Mouse (Mus musculus): ENCODE data around the gene Gadl1. TPM values are rescaled to one million over a fixed set of nuclear protein-coding genes. Genes with fewer than 3 reads are reported as not detected.

Gene Gadl1
- polyA plus RNA-seq, 1 experiment from 2014 or later: 1.1 TPM

DNA sequence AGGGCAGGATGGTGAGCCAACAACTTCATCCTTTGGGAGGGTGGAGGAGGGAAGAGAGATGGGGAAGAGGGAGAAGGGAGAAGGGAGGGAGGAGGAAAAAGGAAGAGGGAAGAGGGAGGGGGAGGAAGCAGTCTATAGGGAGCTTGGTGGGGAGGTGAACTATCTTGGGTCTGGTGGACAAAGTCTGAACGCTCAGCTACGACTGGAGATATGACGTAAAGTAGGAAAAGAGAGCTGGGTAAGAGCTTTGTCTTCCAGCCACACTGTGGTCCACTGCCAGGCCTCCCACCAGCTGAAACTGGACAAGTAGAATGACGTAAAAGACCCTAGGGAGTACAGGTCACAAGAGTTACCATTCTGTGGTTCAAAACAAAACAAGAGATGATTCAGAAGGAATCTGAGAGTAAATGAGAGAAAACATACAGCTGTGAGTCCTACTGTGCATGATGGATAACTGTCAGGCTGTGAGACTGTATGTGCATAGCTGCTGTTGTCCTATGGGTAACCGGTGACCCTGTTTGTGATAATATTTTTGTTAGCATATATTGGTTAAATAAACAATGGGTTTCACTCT, 26.5 kb upstream of the Gadl1 start:
- ATAC-seq (ENCODE audit: insufficient number of reproducible peaks, insufficient read depth, low FRiP score, low read depth): no peak
- WGBS: 68% methylated on average over 5 of the region's 5 CpGs
- no peaks in the 10 kb centered on the region for H3K27me3 ChIP-seq (ENCODE audit: control insufficient read depth, insufficient read depth, low read length)
- H3K36me3 ChIP-seq (ENCODE audit: control insufficient read depth, insufficient read depth, low read length): no peaks in the 10 kb centered on the region
- no peak overlapping the region for H3K4me3 ChIP-seq (ENCODE audit: control insufficient read depth in 1 of 2, insufficient read depth in 1 of 2, low read depth in 1 of 2, low read length in 2 of 2)
- H3K9me3 ChIP-seq (ENCODE audit: control insufficient read depth, low read length): 0 out of 2 replicates have a peak, but pooled peaks cover 6% of the 10 kb centered on the region
- no peaks in the 10 kb centered on the region for H3K4me1 ChIP-seq (ENCODE audit: control insufficient read depth in 2 of 2, insufficient read depth in 2 of 2, low read length in 2 of 2)
- H3K9ac ChIP-seq (ENCODE audit: low read length): no peak overlapping the region
- no peak overlapping the region for H3K4me2 ChIP-seq (ENCODE audit: low read length)
- no peak overlapping the region for H3K27ac ChIP-seq (replicated peaks in 1 of 2; ENCODE audit: control insufficient read depth in 1 of 2, insufficient read depth in 1 of 2, low read depth in 2 of 2, low read length in 2 of 2)

DNA sequence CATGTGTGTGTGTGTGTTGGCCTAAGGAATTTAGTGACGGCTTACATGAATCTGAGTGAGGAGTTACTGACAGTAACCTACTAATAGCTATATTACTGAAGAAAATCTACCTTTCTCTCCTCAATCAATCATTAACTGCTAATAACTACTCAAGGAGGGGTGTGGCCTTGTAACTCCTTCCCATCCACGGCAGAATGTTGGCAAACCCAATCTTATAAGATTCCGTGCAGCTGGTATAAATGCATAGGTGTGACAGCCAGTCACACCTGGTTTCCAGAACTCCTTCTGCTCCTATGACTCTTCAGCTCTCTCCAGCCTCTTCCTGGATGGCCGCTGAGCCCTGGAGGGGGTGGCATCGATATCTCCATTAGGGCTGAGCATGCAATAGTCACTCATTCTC, 25.8 kb upstream of the Gadl1 start:
- no peaks in the 10 kb centered on the region for H3K36me3 ChIP-seq (ENCODE audit: control insufficient read depth, insufficient read depth, low read length)
- H3K4me2 ChIP-seq (ENCODE audit: low read length): no peak overlapping the region
- no peak for ATAC-seq (ENCODE audit: insufficient number of reproducible peaks, insufficient read depth, low FRiP score, low read depth)
- H3K27me3 ChIP-seq (ENCODE audit: control insufficient read depth, insufficient read depth, low read length): no peaks in the 10 kb centered on the region
- H3K9ac ChIP-seq (ENCODE audit: low read length): no peak overlapping the region
- 82% methylated on average over 5 of the region's 5 CpGs for WGBS
- H3K4me3 ChIP-seq (ENCODE audit: control insufficient read depth in 1 of 2, insufficient read depth in 1 of 2, low read depth in 1 of 2, low read length in 2 of 2): no peak overlapping the region
- H3K4me1 ChIP-seq (ENCODE audit: control insufficient read depth in 2 of 2, insufficient read depth in 2 of 2, low read length in 2 of 2): no peaks in the 10 kb centered on the region
- H3K9me3 ChIP-seq (ENCODE audit: control insufficient read depth, low read length): 0 out of 2 replicates have a peak, but pooled peaks cover 6% of the 10 kb centered on the region
- H3K27ac ChIP-seq (replicated peaks in 1 of 2; ENCODE audit: control insufficient read depth in 1 of 2, insufficient read depth in 1 of 2, low read depth in 2 of 2, low read length in 2 of 2): no peak overlapping the region

DNA sequence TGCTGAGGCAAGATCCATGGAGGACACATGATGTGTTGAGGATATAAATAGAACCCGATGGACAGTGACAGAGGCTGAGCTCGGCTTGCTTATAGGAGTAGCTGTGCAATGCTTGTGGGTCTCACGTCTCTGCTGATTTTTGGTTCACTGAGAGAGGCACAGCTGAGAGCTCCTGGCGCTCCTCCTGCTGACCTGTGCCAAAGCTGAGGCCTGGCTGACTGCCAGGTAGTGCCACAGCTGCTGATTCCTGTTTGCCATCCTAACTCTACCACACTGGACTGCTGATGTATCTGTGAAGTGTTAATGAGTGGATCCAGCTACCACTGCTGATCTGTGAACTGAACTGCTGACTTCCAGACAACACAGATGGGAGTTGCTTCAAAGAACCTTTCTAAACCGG, 21.7 kb upstream of the Gadl1 start:
- Histone ChIP-seq H3K9ac (ENCODE audit: low read length) (no peak overlapping the region), H3K27me3 (ENCODE audit: control insufficient read depth, insufficient read depth, low read length) (no peaks in the 10 kb centered on the region), H3K9me3 (ENCODE audit: control insufficient read depth, low read length) (0 out of 2 replicates have a peak, but pooled peaks cover 6% of the 10 kb centered on the region), H3K4me2 (ENCODE audit: low read length) (no peak overlapping the region), H3K36me3 (ENCODE audit: control insufficient read depth, insufficient read depth, low read length) (no peaks in the 10 kb centered on the region), H3K4me1 (ENCODE audit: control insufficient read depth in 2 of 2, insufficient read depth in 2 of 2, low read length in 2 of 2) (no peaks in the 10 kb centered on the region; a peak in 1 of 4 replicates), H3K27ac (replicated peaks in 1 of 2; ENCODE audit: control insufficient read depth in 1 of 2, insufficient read depth in 1 of 2, low read depth in 2 of 2, low read length in 2 of 2) (no peak overlapping the region; a peak in 1 of 4 replicates), H3K4me3 (ENCODE audit: control insufficient read depth in 1 of 2, insufficient read depth in 1 of 2, low read depth in 1 of 2, low read length in 2 of 2) (no peak overlapping the region)
- no peak for ATAC-seq (ENCODE audit: insufficient number of reproducible peaks, insufficient read depth, low FRiP score, low read depth)
- 54% methylated on average over 5 of the region's 5 CpGs for WGBS

DNA sequence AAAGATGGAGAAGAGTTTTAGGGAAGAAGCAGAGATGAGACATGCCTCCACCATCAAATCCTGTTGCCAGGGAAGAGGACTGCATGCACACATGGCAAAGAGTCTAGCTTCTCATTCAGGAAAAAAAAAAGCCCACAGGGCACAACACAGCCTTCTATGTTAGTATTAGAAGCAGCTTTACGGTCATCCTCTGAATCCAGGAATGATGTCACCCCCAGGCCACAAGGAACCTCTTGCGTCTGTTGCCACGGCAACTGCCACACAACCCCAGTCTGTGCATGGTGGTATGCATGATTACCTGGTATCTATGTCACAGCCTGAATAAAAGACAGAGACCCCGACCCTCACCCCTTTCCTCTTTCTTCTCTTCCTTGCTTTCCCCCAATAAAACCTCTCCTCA, 16.1 kb upstream of the Gadl1 start:
- no peak overlapping the region for H3K4me2 ChIP-seq (ENCODE audit: low read length)
- 57% methylated on average over 4 of the region's 4 CpGs for WGBS
- H3K9ac ChIP-seq (ENCODE audit: low read length): no peak overlapping the region
- H3K36me3 ChIP-seq (ENCODE audit: control insufficient read depth, insufficient read depth, low read length): no peaks in the 10 kb centered on the region
- no peak overlapping the region for H3K4me3 ChIP-seq (ENCODE audit: control insufficient read depth in 1 of 2, insufficient read depth in 1 of 2, low read depth in 1 of 2, low read length in 2 of 2)
- H3K4me1 ChIP-seq (ENCODE audit: control insufficient read depth in 2 of 2, insufficient read depth in 2 of 2, low read length in 2 of 2): peaks cover 6 to 10% of the 10 kb centered on the region in 2 experiments
- H3K27ac ChIP-seq (replicated peaks in 1 of 2; ENCODE audit: control insufficient read depth in 1 of 2, insufficient read depth in 1 of 2, low read depth in 2 of 2, low read length in 2 of 2): no peak overlapping the region
- H3K27me3 ChIP-seq (ENCODE audit: control insufficient read depth, insufficient read depth, low read length): no peaks in the 10 kb centered on the region
- peaks cover 10% of the 10 kb centered on the region for H3K9me3 ChIP-seq (ENCODE audit: control insufficient read depth, low read length)
- ATAC-seq (ENCODE audit: insufficient number of reproducible peaks, insufficient read depth, low FRiP score, low read depth): no peak

DNA sequence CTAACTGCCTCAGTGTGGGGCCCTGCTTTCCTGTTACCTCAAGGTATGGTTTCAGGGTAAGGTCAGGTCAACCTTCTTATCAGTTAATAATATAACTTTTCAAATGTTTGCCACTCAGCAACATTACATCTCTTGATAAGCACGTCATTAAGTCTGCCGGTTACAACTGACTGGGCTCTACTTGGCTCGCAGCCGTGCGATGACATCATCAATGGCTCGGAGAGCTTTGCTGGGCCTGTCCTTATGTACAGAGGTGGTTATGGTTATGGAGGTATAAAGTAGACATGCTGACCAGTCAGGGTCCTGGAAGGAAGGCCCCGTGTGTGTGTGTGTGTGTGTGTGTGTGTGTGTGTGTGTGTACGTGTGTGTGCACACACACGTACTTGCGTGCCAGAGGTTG, 15.3 kb upstream of the Gadl1 start:
- no peaks in the 10 kb centered on the region for H3K36me3 ChIP-seq (ENCODE audit: control insufficient read depth, insufficient read depth, low read length)
- H3K9ac ChIP-seq (ENCODE audit: low read length): no peak overlapping the region
- H3K27ac ChIP-seq (replicated peaks in 1 of 2; ENCODE audit: control insufficient read depth in 1 of 2, insufficient read depth in 1 of 2, low read depth in 2 of 2, low read length in 2 of 2): no peak overlapping the region
- peaks cover 10% of the 10 kb centered on the region for H3K9me3 ChIP-seq (ENCODE audit: control insufficient read depth, low read length)
- 0 out of 2 replicates have a peak, but pooled peaks have one; percentile 50 for ATAC-seq (ENCODE audit: insufficient number of reproducible peaks, insufficient read depth, low FRiP score, low read depth)
- H3K4me1 ChIP-seq (ENCODE audit: control insufficient read depth in 2 of 2, insufficient read depth in 2 of 2, low read length in 2 of 2): peaks cover 6 to 10% of the 10 kb centered on the region in 2 experiments
- no peak overlapping the region for H3K4me2 ChIP-seq (ENCODE audit: low read length)
- WGBS: 68% methylated on average over 10 of the region's 10 CpGs
- H3K4me3 ChIP-seq (ENCODE audit: control insufficient read depth in 1 of 2, insufficient read depth in 1 of 2, low read depth in 1 of 2, low read length in 2 of 2): no peak overlapping the region
- H3K27me3 ChIP-seq (ENCODE audit: control insufficient read depth, insufficient read depth, low read length): no peaks in the 10 kb centered on the region

DNA sequence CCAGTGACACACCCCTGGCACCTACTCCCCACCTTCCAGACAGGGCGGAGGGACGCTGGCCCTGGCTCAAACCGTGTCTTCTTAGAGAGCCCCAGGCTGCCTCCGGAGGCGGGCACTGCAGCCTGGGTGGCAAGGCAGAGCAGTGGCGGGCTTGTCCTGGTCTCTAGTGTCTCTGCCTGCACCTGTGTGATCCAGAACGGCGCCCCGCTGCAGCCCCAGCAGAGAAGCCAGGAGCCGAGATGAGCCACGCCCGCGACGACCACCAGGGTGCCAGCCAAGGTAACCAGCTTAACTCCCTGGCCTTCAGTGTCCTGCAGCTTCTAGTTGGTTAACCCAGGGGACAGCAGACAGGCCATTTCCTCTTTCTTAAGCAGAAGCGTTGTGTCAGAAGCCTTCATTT, 930 bp upstream of the Gadl1 start:
- 15% methylated on average over 15 of the region's 15 CpGs for WGBS
- Histone ChIP-seq H3K27ac (replicated peaks in 1 of 2; ENCODE audit: control insufficient read depth in 1 of 2, insufficient read depth in 1 of 2, low read depth in 2 of 2, low read length in 2 of 2) (no peak overlapping the region), H3K9ac (ENCODE audit: low read length) (peak overlapping the region; percentile 38; the same call in 1 of the 2 replicates), H3K27me3 (ENCODE audit: control insufficient read depth, insufficient read depth, low read length) (no peaks in the 10 kb centered on the region), H3K4me2 (ENCODE audit: low read length) (peak overlapping the region; percentile 53), H3K4me3 (ENCODE audit: control insufficient read depth in 1 of 2, insufficient read depth in 1 of 2, low read depth in 1 of 2, low read length in 2 of 2) (peak overlapping the region in 1 of 2 experiments; percentile 16; a peak in 2 of 4 replicates), H3K9me3 (ENCODE audit: control insufficient read depth, low read length) (no peaks in the 10 kb centered on the region), H3K36me3 (ENCODE audit: control insufficient read depth, insufficient read depth, low read length) (no peaks in the 10 kb centered on the region), H3K4me1 (ENCODE audit: control insufficient read depth in 2 of 2, insufficient read depth in 2 of 2, low read length in 2 of 2) (peaks cover 6 to 10% of the 10 kb centered on the region in 2 experiments; a peak in 3 of 4 replicates)
- no peak; the same call in 1 of the 2 replicates for ATAC-seq (ENCODE audit: insufficient number of reproducible peaks, insufficient read depth, low FRiP score, low read depth)

DNA sequence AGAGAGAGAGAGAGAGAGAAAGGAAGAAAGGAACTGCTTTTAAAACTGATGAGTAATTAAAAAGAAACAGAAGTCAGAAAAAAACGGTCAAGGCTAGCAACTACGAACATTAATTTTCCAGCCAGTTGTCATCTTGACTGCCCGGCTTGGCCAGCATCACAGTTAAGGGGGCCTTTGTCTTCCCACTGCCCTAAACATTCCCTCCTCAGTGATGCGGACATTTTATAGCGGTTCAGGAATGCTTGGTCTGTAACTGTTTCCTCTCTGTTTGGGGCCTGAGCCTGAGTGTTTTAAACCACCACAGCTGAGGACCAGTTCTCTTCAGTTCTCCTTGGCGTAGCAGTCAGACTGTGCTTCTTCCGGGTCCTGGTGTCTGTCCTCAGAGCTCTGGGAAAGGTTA, 4.8 kb downstream of the Gadl1 start:
- H3K9ac ChIP-seq (ENCODE audit: low read length): no peak overlapping the region
- no peak overlapping the region for H3K4me3 ChIP-seq (ENCODE audit: control insufficient read depth in 1 of 2, insufficient read depth in 1 of 2, low read depth in 1 of 2, low read length in 2 of 2)
- peak overlapping the region in 1 of 2 experiments; percentile 8; a peak in 1 of 4 replicates for H3K27ac ChIP-seq (replicated peaks in 1 of 2; ENCODE audit: control insufficient read depth in 1 of 2, insufficient read depth in 1 of 2, low read depth in 2 of 2, low read length in 2 of 2)
- peaks cover 9 to 10% of the 10 kb centered on the region in 2 experiments for H3K4me1 ChIP-seq (ENCODE audit: control insufficient read depth in 2 of 2, insufficient read depth in 2 of 2, low read length in 2 of 2)
- no peaks in the 10 kb centered on the region for H3K36me3 ChIP-seq (ENCODE audit: control insufficient read depth, insufficient read depth, low read length)
- no peak for ATAC-seq (ENCODE audit: insufficient number of reproducible peaks, insufficient read depth, low FRiP score, low read depth)
- H3K9me3 ChIP-seq (ENCODE audit: control insufficient read depth, low read length): no peaks in the 10 kb centered on the region
- H3K4me2 ChIP-seq (ENCODE audit: low read length): no peak overlapping the region
- H3K27me3 ChIP-seq (ENCODE audit: control insufficient read depth, insufficient read depth, low read length): no peaks in the 10 kb centered on the region
- 51% methylated on average over 7 of the region's 7 CpGs for WGBS
